Mouse (Mus musculus) myocyte (in vitro differentiated cells): ENCODE results near the gene Tars.

Source experiments
- CEBPB ChIP-seq: IDR thresholded peaks from 2 replicates; pipeline ENCODE4 v1.6.1; 2011; ENCODE audit warnings: mild to moderate bottlenecking, moderate library complexity; ENCODE audit not compliant: poor library complexity, insufficient read depth, severe bottlenecking
- E2F4 ChIP-seq: IDR thresholded peaks from one replicate; pipeline ENCODE4 v1.6.1; 2011; ENCODE audit warnings: mild to moderate bottlenecking, control low read depth, moderate library complexity; ENCODE audit not compliant: insufficient read depth
- MAX ChIP-seq: IDR thresholded peaks from one replicate; pipeline ENCODE4 v1.6.1; 2011; ENCODE audit warnings: low read depth, mild to moderate bottlenecking, control low read depth
- MYOD1 ChIP-seq, 3 experiments: IDR thresholded peaks; one replicate each; pipeline ENCODE4 v1.6.1; 2011; ENCODE audit warnings: control low read depth in 2 of 3, low read depth in 2 of 3, mild to moderate bottlenecking in 2 of 3, moderate library complexity in 1 of 3; ENCODE audit not compliant: insufficient read length in 2 of 3, control insufficient read depth in 1 of 3
- MYOG ChIP-seq, 3 experiments: IDR thresholded peaks; one replicate each; pipeline ENCODE4 v1.6.1; 2011; ENCODE audit warnings: control low read depth in 2 of 3, low read depth in 2 of 3, mild to moderate bottlenecking in 2 of 3; ENCODE audit not compliant: insufficient read length in 2 of 3, control insufficient read depth in 1 of 3, insufficient read depth in 1 of 3
- POLR2A ChIP-seq: IDR thresholded peaks from one replicate; pipeline ENCODE4 v1.6.1; 2011; ENCODE audit warnings: low read depth, mild to moderate bottlenecking, control low read depth, moderate library complexity; ENCODE audit not compliant: insufficient read length
- POLR2AphosphoS2 ChIP-seq: IDR thresholded peaks from one replicate; pipeline ENCODE4 v1.6.1; 2011; ENCODE audit warnings: low read depth, control low read depth; ENCODE audit not compliant: insufficient read length
- REST ChIP-seq: IDR thresholded peaks from one replicate; pipeline ENCODE4 v1.6.1; 2011; ENCODE audit warnings: mild to moderate bottlenecking, control low read depth, moderate library complexity; ENCODE audit not compliant: insufficient read depth, insufficient read length
- SRF ChIP-seq: IDR thresholded peaks from one replicate; pipeline ENCODE4 v1.6.1; 2011; ENCODE audit warnings: low read depth; ENCODE audit not compliant: control insufficient read depth, insufficient read length
- TCF12 ChIP-seq: IDR thresholded peaks from one replicate; pipeline ENCODE4 v1.6.1; 2011; ENCODE audit warnings: mild to moderate bottlenecking, control low read depth; ENCODE audit not compliant: poor library complexity, insufficient read depth, severe bottlenecking
- TCF3 ChIP-seq: IDR thresholded peaks from one replicate; pipeline ENCODE4 v1.6.1; 2011; ENCODE audit warnings: low read depth, control low read depth; ENCODE audit not compliant: insufficient read length
- USF1 ChIP-seq: IDR thresholded peaks from one replicate; pipeline ENCODE4 v1.6.1; 2011; ENCODE audit warnings: low read depth, mild to moderate bottlenecking, control low read depth, moderate library complexity

DNA sequence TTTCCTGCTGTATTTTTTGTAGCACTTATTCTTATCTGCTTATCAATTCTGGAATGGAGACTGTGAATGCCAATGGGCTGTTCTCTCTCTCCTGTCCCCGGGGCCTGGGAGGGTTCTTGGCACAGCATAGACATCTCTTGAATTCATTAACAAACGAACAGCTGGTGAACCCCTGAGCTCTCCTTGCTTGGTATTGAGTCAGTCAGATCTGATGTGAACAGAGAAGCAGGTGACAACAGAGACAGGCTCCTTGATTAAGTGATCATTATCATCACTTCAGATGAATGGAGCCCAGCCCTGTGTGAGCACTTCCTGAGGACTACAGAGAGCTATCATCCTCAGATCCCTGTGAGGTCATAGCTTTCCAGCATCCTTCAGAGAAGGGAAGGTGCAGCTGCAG lies 35.4 kb downstream of the Tars start:
- TF ChIP-seq TCF12 (no peak), MAX (no peak), USF1 (no peak), POLR2A (no peak), CEBPB (0 out of 2 replicates have a peak, but pooled peaks have one; percentile 46), TCF3 (no peak), REST (no peak), MYOG (IDR thresholded peaks at IDR 0.05; ENCODE audit: control insufficient read depth in 1 of 3, insufficient read depth in 1 of 3, insufficient read length in 2 of 3, low read depth in 2 of 3) (no peak), POLR2AphosphoS2 (no peak), E2F4 (no peak), SRF (no peak), MYOD1 (IDR thresholded peaks at IDR 0.05; ENCODE audit: control insufficient read depth in 1 of 3, insufficient read length in 2 of 3, low read depth in 2 of 3) (no peak)
